Comparison of ENCODE assay signal across 20 mouse cellular contexts in the genomic region with DNA sequence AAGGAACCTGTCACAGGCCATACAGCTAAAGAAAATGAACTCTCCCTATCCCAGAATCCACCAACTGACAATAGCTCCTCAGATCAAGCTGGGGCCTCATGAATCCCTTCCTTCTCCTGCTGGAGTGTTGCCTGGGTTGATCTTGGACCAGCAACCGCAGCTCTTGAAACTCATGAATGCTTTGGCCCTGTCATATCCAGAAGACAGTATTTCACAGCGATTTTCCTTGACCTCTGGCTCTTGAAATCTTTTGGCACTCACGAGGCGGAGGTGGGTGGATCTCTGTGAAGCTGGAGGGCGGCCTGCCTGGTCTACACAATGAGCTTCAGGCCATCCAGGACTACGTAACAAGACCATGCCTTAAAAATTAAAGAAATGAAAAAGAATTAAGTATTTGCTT. TPM values are rescaled to one million over a fixed set of nuclear protein-coding genes. Genes with fewer than 3 reads are reported as not detected.
DNase-seq lines count a peak whose midpoint lies in the region; ATAC-seq and TF ChIP-seq lines count a peak whose summit lies in the region.
"Had no signal": no experiment of that assay in that cellular context is flagged by ENCODE, and none has a peak within 500 bp of the region (broad histone marks: within the 10 kb centered on the region; RNA-seq: fewer than 3 reads in every experiment).

No protein-coding gene starts in this region.

- no peak for TF ChIP-seq CTCF in lung, embryonic 14.5 days (IDR thresholded peaks at IDR 0.05; ENCODE audit: low read depth)
- TF ChIP-seq CTCF in lung, adult 2 months (IDR thresholded peaks at IDR 0.05; ENCODE audit: insufficient read depth, low read length): no peak

- H3K4me2 ChIP-seq in heart, embryonic 12.5 days: no peak overlapping the region
- H3K4me2 ChIP-seq in lung, embryonic 14.5 days: no peak overlapping the region
- H3K4me2 ChIP-seq in midbrain, embryonic 11.5 days: no peak overlapping the region
- H3K4me2 ChIP-seq: embryonic facial prominence, embryonic 13.5 days; heart, embryonic 13.5 days; liver, embryonic 13.5 days had no signal

- ATAC-seq in heart, embryonic 12.5 days (ENCODE audit: insufficient number of reproducible peaks, low FRiP score): no peak
- no peak for ATAC-seq in lung, embryonic 14.5 days (ENCODE audit: insufficient read depth)
- no peak for ATAC-seq in midbrain, embryonic 11.5 days (ENCODE audit: low FRiP score)

- no peaks in the 10 kb centered on the region for H3K27me3 ChIP-seq in heart, embryonic 12.5 days (replicated peaks)
- H3K27me3 ChIP-seq in lung, embryonic 14.5 days (ENCODE audit: insufficient read depth, low read length): no peaks in the 10 kb centered on the region
- no peaks in the 10 kb centered on the region for H3K27me3 ChIP-seq in midbrain, embryonic 11.5 days (ENCODE audit: control insufficient read depth, insufficient read depth, low read length)
- H3K27me3 ChIP-seq: embryonic facial prominence, embryonic 13.5 days; heart, embryonic 13.5 days had no signal

- no peak overlapping the region for H3K4me3 ChIP-seq in heart, embryonic 12.5 days
- H3K4me3 ChIP-seq in lung, embryonic 14.5 days (ENCODE audit: low read depth, low read length): no peak overlapping the region
- no peak overlapping the region for H3K4me3 ChIP-seq in lung, adult 2 months (replicated peaks; ENCODE audit: extremely low read depth, low read depth, low read length)
- no peak overlapping the region for H3K4me3 ChIP-seq in midbrain, embryonic 11.5 days (ENCODE audit: low read depth, low read length)
- H3K4me3 ChIP-seq: embryonic facial prominence, embryonic 13.5 days; forebrain, embryonic 10.5 days; heart, embryonic 13.5 days; liver, embryonic 13.5 days; megakaryocyte, embryonic 14.5 days had no signal

- no peak overlapping the region for H3K27ac ChIP-seq in heart, embryonic 12.5 days (ENCODE audit: poor library complexity, severe bottlenecking)
- H3K27ac ChIP-seq in lung, embryonic 14.5 days (ENCODE audit: low read depth): 0 out of 2 replicates have a peak overlapping the region, but pooled peaks have one; percentile 20
- H3K27ac ChIP-seq in midbrain, embryonic 11.5 days (ENCODE audit: low read depth, low read length): no peak overlapping the region
- H3K27ac ChIP-seq: embryonic facial prominence, embryonic 13.5 days; forebrain, embryonic 10.5 days; heart, embryonic 13.5 days; liver, embryonic 13.5 days had no signal

- no peak for TF ChIP-seq POLR2A in lung, adult 2 months (IDR thresholded peaks at IDR 0.05; ENCODE audit: borderline replicate concordance, extremely low read depth, low read depth, low read length)

- intact Hi-C loops in heart, postnatal 10 days (cut with DNase I): no loop called here

- WGBS in heart, embryonic 12.5 days: 74% methylated on average over 6 of the region's 6 CpGs
- WGBS in lung, embryonic 14.5 days: 62% methylated on average over 6 of the region's 6 CpGs
- WGBS in lung, adult 2 months: 50% methylated on average over 6 of the region's 6 CpGs
- 85% methylated on average over 6 of the region's 6 CpGs for WGBS in midbrain, embryonic 11.5 days

- H3K4me1 ChIP-seq in heart, embryonic 12.5 days (replicated peaks): peaks cover 7% of the 10 kb centered on the region
- H3K4me1 ChIP-seq in lung, embryonic 14.5 days (ENCODE audit: insufficient read depth): peaks cover 5% of the 10 kb centered on the region; the same call in 1 of the 2 replicates
- no peaks in the 10 kb centered on the region for H3K4me1 ChIP-seq in lung, adult 2 months (ENCODE audit: control insufficient read depth, insufficient read depth, low read length)
- peaks cover 5% of the 10 kb centered on the region; the same call in 1 of the 2 replicates for H3K4me1 ChIP-seq in midbrain, embryonic 11.5 days (ENCODE audit: control insufficient read depth, insufficient read depth, low read length)
- H3K4me1 ChIP-seq: liver, embryonic 13.5 days had no signal

- no peaks in the 10 kb centered on the region for H3K36me3 ChIP-seq in heart, embryonic 12.5 days
- no peaks in the 10 kb centered on the region for H3K36me3 ChIP-seq in lung, embryonic 14.5 days (ENCODE audit: insufficient read depth)
- H3K36me3 ChIP-seq in midbrain, embryonic 11.5 days (ENCODE audit: control insufficient read depth, insufficient read depth, low read length): no peaks in the 10 kb centered on the region
- H3K36me3 ChIP-seq: embryonic facial prominence, embryonic 13.5 days; forebrain, embryonic 10.5 days; heart, embryonic 13.5 days; liver, embryonic 13.5 days had no signal

- peak; percentile 79 for DNase-seq in heart, adult 11 months
- DNase-seq in lung, embryonic 14.5 days: no peak
- DNase-seq in lung, adult 2 months: no peak
- peak; percentile 66 for DNase-seq in adrenal gland, adult 8-10 months
- DNase-seq in heart, postnatal 10 days: peak; percentile 19 to 27
- no peak for DNase-seq in midbrain, embryonic 11.5 days (ENCODE audit: low spot score, missing footprints)
- no peak for DNase-seq in Muller cell, postnatal 12 days (ENCODE audit: inconsistent ontology term)
- DNase-seq: cerebellum, adult 11 months; liver, embryonic 13.5 days had no signal

- H3K9ac ChIP-seq in heart, embryonic 12.5 days: no peak overlapping the region
- H3K9ac ChIP-seq in lung, embryonic 14.5 days: no peak overlapping the region
- no peak overlapping the region for H3K9ac ChIP-seq in midbrain, embryonic 11.5 days (ENCODE audit: low read length)
- H3K9ac ChIP-seq: embryonic facial prominence, embryonic 13.5 days; heart, embryonic 13.5 days; liver, embryonic 13.5 days had no signal

- H3K9me3 ChIP-seq in heart, embryonic 12.5 days (replicated peaks): no peaks in the 10 kb centered on the region; the same call in 1 of the 2 replicates
- H3K9me3 ChIP-seq in lung, embryonic 14.5 days (ENCODE audit: low read depth, low read length): no peaks in the 10 kb centered on the region
- H3K9me3 ChIP-seq in midbrain, embryonic 11.5 days (ENCODE audit: control insufficient read depth, low read length): no peaks in the 10 kb centered on the region
- H3K9me3 ChIP-seq: embryonic facial prominence, embryonic 13.5 days; forebrain, embryonic 10.5 days; heart, embryonic 13.5 days; liver, embryonic 13.5 days; megakaryocyte, embryonic 14.5 days had no signal

RNA-seq across cellular contexts. Expression of gene Dzip1l, which starts 5.2 kb away (rescaled TPM):
- polyA plus RNA-seq in heart, embryonic 12.5 days (2016; fragmentation: Nextera tagmentation; extraction: Ambion mirVana): 20.5 and 23.4 TPM in 2 replicates
- 26.1 and 33.1 TPM in 2 replicates for polyA plus RNA-seq in lung, embryonic 14.5 days (2014; fragmentation: Nextera tagmentation; extraction: Ambion mirVana)
- polyA plus RNA-seq in lung, adult 2 months (2012; rRNA removed): 6.7 and 8.3 TPM in 2 replicates
- 1 to 10 TPM; 4.8 to 6.8 (median 5.1) TPM for total RNA-seq in adrenal gland, adult 8-10 months (2022)
- 1 to 10 TPM; 6.0 to 7.2 TPM for total RNA-seq in heart, postnatal 10 days (2021)
- 12.6 and 13.0 TPM in 2 replicates for polyA plus RNA-seq in midbrain, embryonic 11.5 days (2014; fragmentation: Nextera tagmentation; extraction: Ambion mirVana)
- total RNA-seq: common myeloid progenitor, adult 5-6 weeks had no signal

RNA-seq across cellular contexts. Expression of gene A4gnt, which starts 11.8 kb away (rescaled TPM):
- polyA plus RNA-seq in heart, embryonic 12.5 days (2016; fragmentation: Nextera tagmentation; extraction: Ambion mirVana): not detected in 2 replicates
- polyA plus RNA-seq in lung, embryonic 14.5 days (2014; fragmentation: Nextera tagmentation; extraction: Ambion mirVana): not detected in 2 replicates
- polyA plus RNA-seq in lung, adult 2 months (2012; rRNA removed): 0.05 TPM in 1 of 2 replicates, not detected in the other
- total RNA-seq in adrenal gland, adult 8-10 months (2022): not detected
- total RNA-seq in heart, postnatal 10 days (2021): not detected
- not detected in 2 replicates for polyA plus RNA-seq in midbrain, embryonic 11.5 days (2014; fragmentation: Nextera tagmentation; extraction: Ambion mirVana)
- total RNA-seq: common myeloid progenitor, adult 5-6 weeks; midbrain, postnatal 0 days had no signal
- polyA plus RNA-seq: C2C12; embryonic facial prominence, embryonic 13.5 days; forebrain, embryonic 10.5 days; heart, embryonic 13.5 days; hindbrain, embryonic 11.5 days; limb, embryonic 11.5 days; liver, embryonic 13.5 days; midbrain, postnatal 0 days; neural tube, embryonic 11.5 days had no signal

RNA-seq across cellular contexts. Expression of gene Dbr1, which starts 48.5 kb away (rescaled TPM):
- polyA plus RNA-seq in heart, embryonic 12.5 days (2016; fragmentation: Nextera tagmentation; extraction: Ambion mirVana): 18.4 and 20.4 TPM in 2 replicates
- polyA plus RNA-seq in lung, embryonic 14.5 days (2014; fragmentation: Nextera tagmentation; extraction: Ambion mirVana): 32.1 and 33.9 TPM in 2 replicates
- polyA plus RNA-seq in lung, adult 2 months (2012; rRNA removed): 5.5 and 6.8 TPM in 2 replicates
- 10 to 100 TPM; 13.4 to 17.3 (median 16.5) TPM for total RNA-seq in adrenal gland, adult 8-10 months (2022)
- 1 to 10 TPM; 9.0 to 9.5 TPM for total RNA-seq in heart, postnatal 10 days (2021)
- 30.0 and 35.0 TPM in 2 replicates for polyA plus RNA-seq in midbrain, embryonic 11.5 days (2014; fragmentation: Nextera tagmentation; extraction: Ambion mirVana)

RNA-seq across cellular contexts. Expression of gene Armc8, which starts 55.4 kb away (rescaled TPM):
- 21.5 and 23.3 TPM in 2 replicates for polyA plus RNA-seq in heart, embryonic 12.5 days (2016; fragmentation: Nextera tagmentation; extraction: Ambion mirVana)
- 26.1 and 26.6 TPM in 2 replicates for polyA plus RNA-seq in lung, embryonic 14.5 days (2014; fragmentation: Nextera tagmentation; extraction: Ambion mirVana)
- polyA plus RNA-seq in lung, adult 2 months (2012; rRNA removed): 8.5 and 10.9 TPM in 2 replicates
- total RNA-seq in adrenal gland, adult 8-10 months (2022): 10 to 100 TPM; 31.3 to 35.5 (median 32.3) TPM
- total RNA-seq in heart, postnatal 10 days (2021): 10 to 100 TPM; 24.2 to 27.6 TPM
- 37.3 and 42.0 TPM in 2 replicates for polyA plus RNA-seq in midbrain, embryonic 11.5 days (2014; fragmentation: Nextera tagmentation; extraction: Ambion mirVana)

Comparison
In these comparisons a context has a peak if more than half of its experiments do, and no peak if none do; other contexts are left out.
1. DNase-seq: peak in heart, adult 11 months (single experiment), adrenal gland, adult 8-10 months (single experiment) and heart, postnatal 10 days (2 of 2); none in lung, embryonic 14.5 days (single experiment), lung, adult 2 months (single experiment), midbrain, embryonic 11.5 days (single experiment) and Muller cell, postnatal 12 days (single experiment).